8 mouse cellular contexts compared by ENCODE assay signal in genomic region chr6:92214773-92215449, GRCm38 (mm10). TPM values are rescaled to one million over a fixed set of nuclear protein-coding genes. Genes with fewer than 3 reads are reported as not detected.
DNase-seq lines count a peak whose midpoint lies in the region; ATAC-seq lines count a peak whose summit lies in the region.

TSS of gene Rbsn (minus strand) at chr6:92214925.

- ATAC-seq in hindbrain, embryonic 12.5 days (ENCODE audit: low FRiP score) = peak; percentile 94

- peak within 1 kb of the TSS; percentile 97 for H3K4me2 ChIP-seq in hindbrain, embryonic 12.5 days (replicated peaks)

- H3K27ac ChIP-seq in hindbrain, embryonic 12.5 days = peak within 1 kb of the TSS; percentile 87

- H3K9ac ChIP-seq in hindbrain, embryonic 12.5 days = peak within 1 kb of the TSS; percentile 95

- peak; percentile 98 for DNase-seq in NIH3T3 (ENCODE audit: low read depth)
- peak; percentile 90 to 94 for DNase-seq in cerebellum, postnatal 10 days
- peak; percentile 83 to 89 for DNase-seq in frontal cortex, postnatal 10 days (ENCODE audit: low spot score in 2 of 2)
- peak; percentile 87 to 92 for DNase-seq in layer of hippocampus, postnatal 14 days (ENCODE audit: low spot score in 2 of 2)
- peak; percentile 91 for DNase-seq in lung, postnatal 14 days
- DNase-seq in retina, adult 2 months (ENCODE audit: low read depth, low spot score) = peak; percentile 71
- DNase-seq in thymus, postnatal 4 days = peak; percentile 93

- H3K36me3 ChIP-seq in hindbrain, embryonic 12.5 days = 0 out of 2 replicates have a peak, but pooled peaks cover 3% of the 10 kb centered on the region

- no peaks in the 10 kb centered on the region for H3K9me3 ChIP-seq in hindbrain, embryonic 12.5 days (replicated peaks)

- H3K4me3 ChIP-seq in hindbrain, embryonic 12.5 days = peak within 1 kb of the TSS; percentile 93

- peaks cover 7% of the 10 kb centered on the region for H3K4me1 ChIP-seq in hindbrain, embryonic 12.5 days

- WGBS in hindbrain, embryonic 12.5 days = 11% methylated on average over 35 of the region's 35 CpGs

- H3K27me3 ChIP-seq in hindbrain, embryonic 12.5 days = no peaks in the 10 kb centered on the region

RNA-seq across cellular contexts. Expression of gene Rbsn, which starts in this region (rescaled TPM):
- polyA plus RNA-seq in hindbrain, embryonic 12.5 days (2016; fragmentation: Nextera tagmentation; extraction: Ambion mirVana) = 33.5 and 45.4 TPM in 2 replicates
- 10 to 100 TPM; 28.8 to 36.5 TPM for total RNA-seq in layer of hippocampus, postnatal 14 days (2021)

Comparison
In these comparisons a context has a peak if more than half of its experiments do, and no peak if none do; other contexts are left out.
1. Peak in every context shown above with its lines: DNase-seq, ATAC-seq, H3K4me3 ChIP-seq and H3K27ac ChIP-seq.